Mouse (Mus musculus) hindbrain, postnatal 0 days (tissue): ENCODE measurements around the gene Mettl8. TPM values are rescaled to one million over a fixed set of nuclear protein-coding genes. Genes with fewer than 3 reads are reported as not detected.

Experiments
- ATAC-seq: fragments of 200-750 bp; cut with Nextera tagmentation; 2 replicates; pipeline ENCODE4 v1.8.0; 2017; ENCODE audit warnings: mild to moderate bottlenecking, moderate TSS enrichment, moderate library complexity
- DNase-seq: peaks from one replicate; pipeline ENCODE4 v3.0.0-alpha.2; 2015; ENCODE audit warnings: low spot score
- H3K27ac ChIP-seq: fragments of 300-500 bp; sonication (generic); 2 replicates; pipeline ENCODE4 v1.5.1; 2014; ENCODE audit warnings: mild to moderate bottlenecking
- H3K27me3 ChIP-seq: fragments of 300-500 bp; sonication (generic); 2 replicates; pipeline ENCODE4 v1.6.1; 2014; ENCODE audit warnings: low read length, mixed read lengths; ENCODE audit not compliant: insufficient read depth
- H3K36me3 ChIP-seq: fragments of 300-500 bp; sonication (generic); 2 replicates; pipeline ENCODE4 v1.6.1; 2014; ENCODE audit warnings: low read length, mixed read lengths; ENCODE audit not compliant: insufficient read depth
- H3K4me1 ChIP-seq: fragments of 300-500 bp; sonication (generic); 2 replicates; pipeline ENCODE4 v1.6.1; 2014; ENCODE audit warnings: antibody characterized with exemption, low read length, mixed read lengths; ENCODE audit not compliant: insufficient read depth
- H3K4me2 ChIP-seq: fragments of 300-500 bp; sonication (generic); 2 replicates; pipeline ENCODE4 v1.6.1; 2014; ENCODE audit warnings: low read depth, mild to moderate bottlenecking, low read length, moderate library complexity, mixed read lengths
- H3K4me3 ChIP-seq: fragments of 300-500 bp; sonication (generic); 2 replicates; pipeline ENCODE4 v1.5.1; 2014; ENCODE audit warnings: low read length
- H3K9ac ChIP-seq: fragments of 300-500 bp; sonication (generic); replicated peaks from 2 replicates; pipeline ENCODE4 v1.6.1; 2014; ENCODE audit warnings: mild to moderate bottlenecking, low read length, moderate library complexity, mixed read lengths
- H3K9me3 ChIP-seq: fragments of 300-500 bp; sonication (generic); 2 replicates; pipeline ENCODE4 v1.6.1; 2016; ENCODE audit warnings: low read length, mixed read lengths
- CTCF ChIP-seq: IDR thresholded peaks from 2 replicates; pipeline ENCODE4 v1.5.1; 2016; ENCODE audit warnings: antibody characterized with exemption, control low read depth, low read depth
- WGBS: fragments of 180-500 bp; shearing (Covaris S2); extraction: QIAGEN DNeasy Blood & Tissue Kit; methylation state at CpG from one replicate; pipeline ENCODE4 v1.1.7; 2014; 5-methylcytosine and 5-hydroxymethylcytosine counted together
- polyA plus RNA-seq: library from polyadenylated mRNA; unstranded; fragments of >200 nt; fragmentation: Nextera tagmentation; extraction: Ambion mirVana; gene quantifications from 2 replicates; pipeline ENCODE4 v1.2.1, GENCODE M21; 2015
- total RNA-seq: library from RNA; depleted of rRNA; stranded (reverse); fragments of >200 nt; gene quantifications from 2 replicates; pipeline ENCODE4 v1.2.3, GENCODE M21; 2014

Gene Mettl8
- total and polyA plus RNA-seq, 2 experiments from 2014 or later, result 7.9 to 8.1 TPM

GRCm38 (mm10) chr2:71039522-71040121 is 15.8 kb downstream of the Mettl8 start:
- H3K27me3 ChIP-seq, result no peaks in the 10 kb centered on the region
- WGBS, result 34% methylated on average over 11 of the region's 11 CpGs
- no peak overlapping the region for H3K27ac ChIP-seq
- no peaks in the 10 kb centered on the region for H3K9me3 ChIP-seq
- peak overlapping the region; percentile 37 for H3K4me2 ChIP-seq
- DNase-seq, result peak; percentile 89
- H3K9ac ChIP-seq, result no peak overlapping the region
- TF ChIP-seq CTCF, result peak; percentile 90
- H3K36me3 ChIP-seq, result no peaks in the 10 kb centered on the region
- H3K4me1 ChIP-seq, result no peaks in the 10 kb centered on the region
- no peak overlapping the region for H3K4me3 ChIP-seq
- ATAC-seq, result peak; percentile 89

- Histone ChIP-seq H3K27ac (no peak overlapping the region), H3K4me2 (no peak overlapping the region), H3K9ac (no peak overlapping the region), H3K9me3 (no peaks in the 10 kb centered on the region), H3K36me3 (no peaks in the 10 kb centered on the region), H3K4me3 (no peak overlapping the region), H3K4me1 (no peaks in the 10 kb centered on the region), H3K27me3 (no peaks in the 10 kb centered on the region)
- DNase-seq, result no peak
- no peak for ATAC-seq
- no peak for TF ChIP-seq CTCF
- 87% methylated on average over 6 of the region's 6 CpGs for WGBS
Measured at GRCm38 (mm10) chr2:71037447-71037846, 17.9 kb downstream of the Mettl8 start.

GRCm38 (mm10) chr2:71033987-71034386 is 21.4 kb downstream of the Mettl8 start:
- Histone ChIP-seq H3K4me2 (no peak overlapping the region), H3K36me3 (no peaks in the 10 kb centered on the region), H3K27me3 (no peaks in the 10 kb centered on the region), H3K4me1 (no peaks in the 10 kb centered on the region), H3K4me3 (no peak overlapping the region), H3K9me3 (no peaks in the 10 kb centered on the region), H3K27ac (no peak overlapping the region), H3K9ac (no peak overlapping the region)
- 32% methylated on average over 8 of the region's 8 CpGs for WGBS
- TF ChIP-seq CTCF, result no peak
- peak; percentile 31 for DNase-seq
- peak; percentile 32; the same call in 1 of the 2 replicates for ATAC-seq

GRCm38 (mm10) chr2:71033014-71033413 is 22.4 kb downstream of the Mettl8 start:
- TF ChIP-seq CTCF, result no peak
- DNase-seq (no peak), ATAC-seq (no peak)
- Histone ChIP-seq H3K27me3 (no peaks in the 10 kb centered on the region), H3K4me3 (no peak overlapping the region), H3K4me2 (no peak overlapping the region), H3K4me1 (no peaks in the 10 kb centered on the region), H3K36me3 (no peaks in the 10 kb centered on the region), H3K9me3 (no peaks in the 10 kb centered on the region), H3K27ac (no peak overlapping the region), H3K9ac (no peak overlapping the region)
- WGBS, result 87% methylated on average over 4 of the region's 4 CpGs

DNA sequence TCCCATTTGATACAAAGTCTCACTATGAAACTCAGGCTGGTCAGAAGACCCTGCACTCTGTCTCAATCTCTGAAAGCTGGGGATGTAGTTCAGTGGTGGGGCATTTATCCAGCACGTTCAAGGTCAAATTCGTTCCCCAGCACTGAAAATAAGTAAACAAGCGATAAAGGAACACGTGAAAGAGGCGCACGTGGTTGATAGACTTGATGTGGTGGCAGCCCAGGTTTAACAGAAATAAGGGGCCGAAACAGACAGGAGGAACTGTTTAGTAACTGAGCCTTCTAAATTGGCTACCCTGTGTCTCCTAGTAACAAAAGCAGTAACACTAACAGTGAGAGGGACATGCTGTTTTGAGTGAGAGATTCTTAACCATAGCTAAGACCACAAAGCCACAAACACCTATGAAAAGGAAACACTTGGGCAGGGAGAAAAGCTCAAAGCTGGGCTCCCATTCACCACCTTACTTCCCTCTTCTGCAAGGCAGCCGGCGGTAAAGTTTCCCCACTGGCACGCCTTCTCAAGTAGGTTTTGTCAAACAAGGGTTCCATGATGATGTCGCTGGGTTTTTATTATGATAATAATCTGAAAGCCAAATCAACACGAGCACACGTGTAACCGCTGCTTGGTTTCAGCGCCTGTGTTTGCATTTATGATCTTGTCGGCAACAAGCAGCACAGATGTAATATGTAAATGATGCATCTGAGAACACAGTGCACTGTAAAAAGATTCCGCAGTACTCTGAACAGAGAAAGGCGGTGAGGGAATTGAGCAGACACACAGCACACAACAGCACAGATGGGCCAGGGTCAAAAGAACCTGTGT is 23.2 kb downstream of the Mettl8 start:
- TF ChIP-seq CTCF, result no peak
- H3K36me3 ChIP-seq, result no peaks in the 10 kb centered on the region
- no peaks in the 10 kb centered on the region for H3K9me3 ChIP-seq
- no peak overlapping the region for H3K4me2 ChIP-seq
- no peak for ATAC-seq
- no peaks in the 10 kb centered on the region for H3K4me1 ChIP-seq
- H3K27me3 ChIP-seq, result no peaks in the 10 kb centered on the region
- no peak for DNase-seq
- 63% methylated on average over 18 of the region's 18 CpGs for WGBS
- H3K4me3 ChIP-seq, result no peak overlapping the region
- H3K9ac ChIP-seq, result no peak overlapping the region
- no peak overlapping the region for H3K27ac ChIP-seq

DNA sequence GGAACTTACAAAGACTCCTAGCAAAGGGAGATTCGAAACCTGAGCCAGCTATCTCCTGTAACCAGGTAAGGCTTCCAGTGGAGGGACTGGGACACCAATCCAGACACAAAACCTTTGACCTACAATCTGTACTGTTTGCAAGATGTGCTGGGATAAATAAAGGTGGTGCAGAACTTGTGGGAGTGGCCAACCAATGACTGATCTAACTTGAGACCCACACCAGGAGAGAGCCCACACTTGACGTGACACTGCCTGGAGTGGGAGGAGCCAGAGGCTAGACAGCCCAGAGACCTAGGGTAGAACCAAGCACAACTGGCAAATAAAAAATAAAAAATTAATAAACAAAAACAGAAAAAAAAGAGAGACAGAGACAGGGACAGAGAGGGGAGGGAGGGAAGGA is 24.7 kb downstream of the Mettl8 start:
- 84% methylated on average over 2 of the region's 2 CpGs for WGBS
- DNase-seq, result no peak

DNA sequence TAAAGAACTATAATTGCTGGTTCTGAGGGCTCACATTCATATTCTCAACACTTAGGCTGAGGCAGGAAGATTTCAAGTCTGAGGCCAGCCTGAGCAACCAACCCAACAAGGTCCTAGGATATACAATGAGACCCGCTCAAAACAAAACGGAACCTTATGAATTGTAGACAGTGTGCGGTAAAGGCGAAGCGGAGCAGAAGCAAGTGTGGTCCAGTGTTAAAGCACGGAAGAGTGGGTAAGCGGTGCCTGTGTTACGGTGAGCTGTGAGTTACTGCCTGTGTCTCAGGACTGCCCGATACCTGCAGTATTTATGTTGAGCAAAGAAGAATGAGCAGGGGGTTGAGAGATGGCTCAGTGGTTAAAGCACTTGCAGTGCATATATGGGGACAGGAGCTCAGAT is 27.8 kb downstream of the Mettl8 start:
- Histone ChIP-seq H3K9ac (no peak overlapping the region), H3K36me3 (no peaks in the 10 kb centered on the region), H3K27ac (no peak overlapping the region), H3K27me3 (no peaks in the 10 kb centered on the region), H3K4me3 (no peak overlapping the region), H3K4me2 (no peak overlapping the region), H3K9me3 (no peaks in the 10 kb centered on the region), H3K4me1 (no peaks in the 10 kb centered on the region)
- no peak for ATAC-seq
- TF ChIP-seq CTCF, result no peak
- WGBS, result 97% methylated on average over 9 of the region's 9 CpGs
- no peak for DNase-seq

More for the DNA sequence above, 24.7 kb downstream of the Mettl8 start:
- Histone ChIP-seq H3K36me3 (no peaks in the 10 kb centered on the region), H3K27me3 (no peaks in the 10 kb centered on the region), H3K4me3 (no peak overlapping the region), H3K4me1 (no peaks in the 10 kb centered on the region), H3K9ac (no peak overlapping the region), H3K9me3 (no peaks in the 10 kb centered on the region), H3K4me2 (no peak overlapping the region), H3K27ac (no peak overlapping the region)
- ATAC-seq, result no peak
- TF ChIP-seq CTCF, result no peak
